Mouse (Mus musculus) naive thymus-derived CD4-positive, alpha-beta T cell, adult 2 months (primary cell): ENCODE results near the gene Gas8.
A peak's percentile ranks its signal among the peaks of the same experiment; 100 is the strongest.
"Not testable (repeated sequence)": the region's sequence is repeated elsewhere in the genome, so short reads cannot be mapped to it uniquely, and the experiment has no call there.

ENCODE experiments used
- DNase-seq: peaks from one replicate; pipeline ENCODE4 v3.0.0-alpha.2; 2011; ENCODE audit warnings: low read depth

The Gas8 gene

GRCm38 (mm10) chr8:123514781-123515539, 3.7 kb upstream of the Gas8 start, which contains the start of gene Dbndd1:
Dbndd1 (minus strand) TSS chr8:123515463.
- peak; percentile 23 for DNase-seq

DNA sequence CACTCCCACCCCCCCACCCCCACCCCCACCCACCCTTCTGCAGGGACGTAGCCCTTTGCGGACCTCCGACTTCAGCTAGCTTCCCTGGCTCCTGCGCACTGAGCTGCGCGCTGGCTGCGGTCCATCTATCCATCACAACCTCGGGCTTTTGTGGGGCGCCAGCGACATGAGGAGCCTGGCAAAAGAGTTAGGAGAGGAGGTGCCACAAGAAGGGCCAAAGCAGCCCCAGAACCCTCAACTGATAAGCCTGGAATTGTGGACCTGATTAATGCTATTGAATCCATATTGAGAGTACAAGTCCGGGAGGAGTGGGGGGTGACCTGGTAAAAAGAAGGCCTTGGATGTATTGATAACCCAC, 3.1 kb upstream of the Gas8 start:
- no peak for DNase-seq

DNA sequence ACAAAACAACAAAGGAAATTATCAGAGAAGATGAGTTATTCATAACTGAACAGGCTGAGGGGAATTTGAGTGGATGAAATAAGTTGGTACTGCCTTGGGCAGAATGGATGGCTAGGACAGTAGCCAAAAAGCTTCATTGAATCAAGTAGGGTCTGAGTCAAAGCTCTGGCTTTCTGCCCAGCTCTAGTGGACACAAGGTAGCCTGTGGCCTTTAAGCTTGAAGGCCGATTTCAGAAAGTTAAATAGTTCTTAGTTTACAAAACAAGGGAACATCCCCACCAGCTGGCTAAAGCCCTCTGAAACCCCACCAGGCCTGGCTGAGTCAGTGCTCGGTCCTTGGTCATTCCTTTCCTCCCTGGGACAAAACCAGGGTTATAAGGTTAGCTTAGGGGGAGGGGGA, 2.0 kb upstream of the Gas8 start:
- no peak for DNase-seq

DNA sequence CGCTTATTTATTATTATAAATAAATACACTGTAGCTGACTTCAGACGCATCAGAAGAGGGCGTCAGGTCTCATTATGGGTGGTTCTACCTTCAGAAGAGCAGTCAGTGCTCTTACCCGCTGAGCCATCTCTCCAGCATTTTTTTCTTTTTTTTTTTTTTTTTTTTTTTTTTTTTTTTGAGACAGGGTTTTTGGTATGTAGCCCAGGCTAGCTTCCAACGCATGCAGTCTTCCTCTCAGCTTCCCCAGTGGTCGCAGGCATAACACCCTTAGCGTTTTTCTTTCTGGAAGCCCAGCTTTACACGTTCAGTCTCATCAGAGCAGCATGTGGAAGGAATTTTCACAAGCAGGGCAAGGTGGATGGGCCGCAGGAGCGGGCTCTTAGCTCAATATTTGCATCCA, 462 bp upstream of the Gas8 start:
- DNase-seq, result no peak

DNA sequence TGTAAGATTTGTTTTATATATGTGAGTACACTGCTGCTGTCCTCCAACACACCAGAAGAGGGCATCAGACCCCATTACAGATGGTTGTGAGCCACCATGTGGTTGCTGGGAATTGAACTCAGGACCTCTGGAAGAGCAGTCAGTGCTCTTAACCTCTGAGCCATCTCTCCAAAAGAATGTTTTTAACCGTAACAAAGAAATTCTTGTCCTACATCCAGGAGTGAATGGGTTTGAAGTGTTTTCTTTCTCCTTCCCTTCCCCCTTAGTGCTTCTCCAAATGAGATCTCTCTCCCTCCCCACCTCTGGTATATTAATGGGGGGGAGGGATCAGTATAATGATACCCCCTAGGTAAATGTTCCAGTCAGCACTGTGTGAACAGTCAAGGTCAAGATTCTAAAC, 1.4 kb downstream of the Gas8 start:
- DNase-seq, result not testable (repeated sequence)

DNA sequence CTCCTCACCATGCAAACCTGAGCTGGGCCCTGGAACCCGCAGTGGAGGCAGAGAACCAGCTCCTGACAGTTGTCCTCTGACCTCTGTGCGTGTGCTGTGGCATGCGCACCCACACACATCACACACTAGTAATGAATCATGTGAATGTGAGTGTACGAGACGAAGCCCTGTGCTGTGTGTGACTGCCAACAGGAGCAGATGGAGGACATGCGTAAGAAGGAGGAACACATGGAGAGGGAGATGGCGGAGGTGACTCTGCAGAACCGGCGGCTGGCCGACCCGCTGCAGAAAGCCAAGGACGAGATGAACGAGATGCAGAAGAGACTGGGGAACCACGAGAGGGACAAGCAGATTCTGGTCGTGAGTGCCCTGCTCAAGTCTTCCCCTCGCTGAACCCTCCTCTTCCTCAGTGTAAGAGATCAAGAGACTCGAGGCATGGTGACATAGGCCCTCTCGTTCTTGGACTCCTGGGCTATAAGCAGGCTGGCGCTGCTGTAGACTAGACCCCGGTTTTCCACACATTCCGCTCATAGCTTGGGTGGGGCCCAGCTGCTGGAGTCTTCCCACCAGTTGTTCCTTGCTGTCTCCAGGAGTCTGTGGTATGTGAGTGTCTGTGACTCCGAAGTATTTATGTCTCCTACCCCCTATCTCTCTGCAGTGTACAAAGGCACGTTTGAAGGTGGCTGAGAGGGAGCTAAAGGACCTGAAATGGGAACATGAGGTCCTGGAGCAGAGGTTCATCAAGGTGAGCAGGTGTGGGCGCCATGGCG, 9.3 kb downstream of the Gas8 start:
- DNase-seq, result no peak

DNA sequence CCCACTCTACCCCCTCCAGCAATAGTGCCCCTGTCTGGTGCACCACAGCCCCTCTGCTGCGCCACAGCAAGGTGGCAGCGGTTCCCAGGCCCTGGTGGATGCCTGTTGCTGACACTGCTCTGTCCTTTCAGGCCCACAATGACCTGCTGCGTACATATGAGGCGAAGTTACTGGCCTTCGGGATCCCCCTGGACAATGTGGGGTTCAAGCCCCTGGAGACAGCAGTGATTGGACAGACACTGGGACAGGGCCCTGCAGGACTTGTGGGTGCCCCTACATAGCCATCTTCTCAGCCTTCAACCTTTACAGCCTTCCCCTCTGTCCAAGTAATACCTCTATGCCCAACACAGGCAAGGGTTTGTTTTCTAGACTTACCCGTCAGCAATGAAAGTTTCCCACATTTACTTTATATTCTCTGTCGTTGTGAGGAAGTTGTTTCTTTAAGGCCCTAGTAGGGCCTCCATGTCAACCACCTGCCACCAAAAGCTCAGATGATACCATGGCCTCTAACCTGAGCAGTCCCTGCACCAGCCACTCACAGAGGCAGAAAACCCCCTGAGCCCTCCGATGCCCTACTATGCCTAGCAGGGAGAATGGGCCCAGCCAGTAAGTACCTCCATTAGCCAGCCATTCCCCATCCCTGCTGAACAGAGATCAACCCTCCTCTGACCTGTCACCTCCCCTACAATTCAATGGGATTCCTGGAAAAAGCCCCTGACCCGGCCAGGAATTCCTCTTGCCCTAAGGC, 17.8 kb downstream of the Gas8 start:
- DNase-seq, result no peak

GRCm38 (mm10) chr8:123536990-123537380, 18.4 kb downstream of the Gas8 start:
- DNase-seq, result no peak

DNA sequence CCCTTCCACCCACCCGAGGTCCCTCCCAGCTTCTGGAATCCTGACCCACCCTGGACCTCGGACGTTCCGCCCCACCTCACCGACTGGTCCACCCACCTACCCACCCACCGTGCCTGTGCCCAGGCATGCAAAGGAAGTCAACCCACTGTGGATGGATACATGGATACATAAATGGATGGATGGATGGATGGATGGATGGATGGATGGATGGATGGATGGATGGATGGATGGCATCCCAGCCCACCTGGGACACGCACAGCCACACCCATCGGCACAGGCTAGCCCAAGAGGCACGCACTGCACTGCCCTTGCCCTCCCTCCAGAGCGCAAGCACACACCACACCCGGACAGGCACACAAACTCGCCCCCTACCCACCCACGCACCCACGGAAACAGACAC, 19.0 kb downstream of the Gas8 start:
- not testable (repeated sequence) for DNase-seq

DNA sequence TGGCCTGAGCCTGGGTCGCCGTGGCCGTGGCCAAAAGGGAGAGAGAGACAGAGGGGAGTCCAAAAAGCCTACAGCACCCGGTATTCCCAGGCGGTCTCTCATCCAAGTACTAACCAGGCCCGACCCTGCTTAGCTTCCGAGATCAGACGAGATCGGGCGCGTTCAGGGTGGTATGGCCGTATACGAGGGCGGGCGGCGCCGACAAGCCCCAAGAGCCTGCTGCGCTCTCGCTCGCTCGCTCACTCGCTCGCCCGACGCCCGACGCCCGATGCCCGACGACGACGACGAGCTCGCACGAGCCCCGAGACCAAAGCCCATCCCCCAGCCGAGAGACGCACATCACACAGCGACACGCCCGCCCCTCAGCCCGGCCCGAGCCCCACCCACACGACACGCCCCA, 45.6 kb downstream of the Gas8 start:
- DNase-seq, result not testable (repeated sequence)

DNA sequence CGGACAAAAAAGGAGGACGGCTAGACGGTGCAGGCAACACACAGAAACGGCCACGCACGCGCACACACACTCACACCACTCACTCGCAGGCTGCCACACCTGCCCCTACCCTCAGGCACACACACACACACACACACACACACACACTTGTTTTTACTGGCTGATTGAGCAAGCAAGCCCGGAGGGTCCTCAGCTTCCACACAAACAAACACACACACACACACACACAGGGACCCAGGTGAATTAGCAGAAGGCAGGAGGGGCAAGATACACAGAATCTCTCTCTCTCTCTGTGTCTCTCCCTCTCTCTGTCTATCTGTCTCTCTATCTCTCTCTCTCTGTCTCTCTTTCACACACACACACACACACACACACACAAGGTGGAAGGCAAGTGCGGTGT, 56.8 kb downstream of the Gas8 start:
- DNase-seq, result not testable (repeated sequence)
